Mouse (Mus musculus): ENCODE measurements around the gene Crybb3. TPM values are rescaled to one million over a fixed set of nuclear protein-coding genes. Genes with fewer than 3 reads are reported as not detected.
A peak's percentile ranks its signal among the peaks of the same experiment; 100 is the strongest.

Crybb3 gene
- polyA plus RNA-seq, 1 experiment = 3.2 TPM

GRCm38 (mm10) chr5:113090077-113090690 is 8.8 kb upstream of the Crybb3 start:
- no peak for TF ChIP-seq POLR2A (IDR thresholded peaks at IDR 0.05; ENCODE audit: borderline replicate concordance, insufficient read depth, low read length)
- no peak for TF ChIP-seq CTCF (IDR thresholded peaks at IDR 0.05; ENCODE audit: borderline replicate concordance, insufficient read depth, low read depth, low read length)
- Histone ChIP-seq H3K4me3 (replicated peaks; ENCODE audit: insufficient read depth, low read depth, low read length) (no peak overlapping the region), H3K27me3 (ENCODE audit: control insufficient read depth, insufficient read depth, low read length) (no peaks in the 10 kb centered on the region), H3K27ac (ENCODE audit: insufficient read depth, low read length) (no peak overlapping the region), H3K4me1 (ENCODE audit: control insufficient read depth, insufficient read depth, low read length) (peaks cover 11% of the 10 kb centered on the region)
- WGBS = 80% methylated on average over 24 of the region's 24 CpGs
- DNase-seq = no peak

DNA sequence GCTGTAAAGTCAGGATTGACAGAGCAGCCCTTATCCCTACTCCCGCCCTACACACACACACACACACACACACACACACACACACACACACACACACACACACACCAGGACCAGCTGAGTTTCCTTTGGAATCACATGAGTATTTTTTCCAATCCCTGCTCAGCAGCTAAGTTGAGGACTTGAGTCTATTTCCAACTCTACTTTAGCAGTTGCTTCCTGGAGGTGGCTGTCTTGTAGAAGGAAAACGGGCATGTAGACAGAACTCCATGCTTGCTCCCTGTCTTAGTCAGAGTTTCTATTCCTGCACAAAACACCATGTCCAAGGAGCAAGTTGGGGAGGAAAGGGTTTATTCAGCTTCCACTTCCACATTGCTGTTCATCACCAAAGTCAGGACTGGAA is 6.1 kb upstream of the Crybb3 start:
- no peak overlapping the region for H3K4me3 ChIP-seq (replicated peaks; ENCODE audit: insufficient read depth, low read depth, low read length)
- peaks cover 16% of the 10 kb centered on the region for H3K4me1 ChIP-seq (ENCODE audit: control insufficient read depth, insufficient read depth, low read length)
- no peak for DNase-seq
- no peak overlapping the region for H3K27ac ChIP-seq (ENCODE audit: insufficient read depth, low read length)
- H3K27me3 ChIP-seq (ENCODE audit: control insufficient read depth, insufficient read depth, low read length) = no peaks in the 10 kb centered on the region
- no peak for TF ChIP-seq POLR2A (IDR thresholded peaks at IDR 0.05; ENCODE audit: borderline replicate concordance, insufficient read depth, low read length)
- no peak for TF ChIP-seq CTCF (IDR thresholded peaks at IDR 0.05; ENCODE audit: borderline replicate concordance, insufficient read depth, low read depth, low read length)
- 96% methylated on average over 2 of the region's 2 CpGs for WGBS

- Histone ChIP-seq H3K27me3 (ENCODE audit: control insufficient read depth, insufficient read depth, low read length) (no peaks in the 10 kb centered on the region), H3K4me1 (ENCODE audit: control insufficient read depth, insufficient read depth, low read length) (peaks cover 18% of the 10 kb centered on the region), H3K27ac (ENCODE audit: insufficient read depth, low read length) (peak overlapping the region; percentile 26; the same call in 1 of the 2 replicates), H3K4me3 (replicated peaks; ENCODE audit: insufficient read depth, low read depth, low read length) (no peak overlapping the region)
- no peak for TF ChIP-seq POLR2A (IDR thresholded peaks at IDR 0.05; ENCODE audit: borderline replicate concordance, insufficient read depth, low read length)
- TF ChIP-seq CTCF (IDR thresholded peaks at IDR 0.05; ENCODE audit: borderline replicate concordance, insufficient read depth, low read depth, low read length) = no peak
- WGBS = 37% methylated on average over 4 of the region's 4 CpGs
- DNase-seq = peak in 1 of 2 experiments; percentile 32
Observed at GRCm38 (mm10) chr5:113086990-113087389, 5.6 kb upstream of the Crybb3 start.

GRCm38 (mm10) chr5:113086439-113086838 is 5.1 kb upstream of the Crybb3 start:
- no peak overlapping the region for H3K27ac ChIP-seq (ENCODE audit: insufficient read depth, low read length)
- H3K4me1 ChIP-seq (ENCODE audit: control insufficient read depth, insufficient read depth, low read length) = peaks cover 24% of the 10 kb centered on the region
- no peaks in the 10 kb centered on the region for H3K27me3 ChIP-seq (ENCODE audit: control insufficient read depth, insufficient read depth, low read length)
- peak; percentile 58 to 69 for DNase-seq
- TF ChIP-seq POLR2A (IDR thresholded peaks at IDR 0.05; ENCODE audit: borderline replicate concordance, insufficient read depth, low read length) = no peak
- no peak overlapping the region for H3K4me3 ChIP-seq (replicated peaks; ENCODE audit: insufficient read depth, low read depth, low read length)
- 26% methylated on average over 12 of the region's 12 CpGs for WGBS

DNA sequence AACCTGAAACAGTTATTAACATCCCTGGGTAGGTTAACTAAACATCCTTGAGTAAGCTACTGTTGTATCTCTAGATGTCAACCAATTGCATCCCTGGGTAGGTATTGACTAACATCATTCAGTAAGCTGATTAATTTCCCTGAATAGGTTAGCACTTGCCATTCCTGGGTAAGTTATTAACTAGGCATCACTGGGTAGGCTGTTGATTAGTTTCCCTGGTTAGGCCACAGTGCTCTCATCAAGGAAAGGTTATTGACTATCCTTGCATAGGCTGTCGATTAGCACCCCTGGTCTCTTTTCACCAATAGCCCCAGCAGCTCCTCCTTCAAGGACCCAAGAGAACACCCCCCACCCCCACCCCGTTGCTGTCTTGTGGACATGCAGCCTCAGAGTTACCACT is 4.5 kb upstream of the Crybb3 start:
- WGBS = 46% methylated on average over 2 of the region's 2 CpGs
- no peak for DNase-seq
- H3K27ac ChIP-seq (ENCODE audit: insufficient read depth, low read length) = no peak overlapping the region
- H3K4me3 ChIP-seq (replicated peaks; ENCODE audit: insufficient read depth, low read depth, low read length) = no peak overlapping the region
- no peaks in the 10 kb centered on the region for H3K27me3 ChIP-seq (ENCODE audit: control insufficient read depth, insufficient read depth, low read length)
- H3K4me1 ChIP-seq (ENCODE audit: control insufficient read depth, insufficient read depth, low read length) = peaks cover 29% of the 10 kb centered on the region
- no peak for TF ChIP-seq CTCF (IDR thresholded peaks at IDR 0.05; ENCODE audit: borderline replicate concordance, insufficient read depth, low read depth, low read length)
- TF ChIP-seq POLR2A (IDR thresholded peaks at IDR 0.05; ENCODE audit: borderline replicate concordance, insufficient read depth, low read length) = no peak

- 91% methylated on average over 2 of the region's 2 CpGs for WGBS
- Histone ChIP-seq H3K4me3 (replicated peaks; ENCODE audit: insufficient read depth, low read depth, low read length) (no peak overlapping the region), H3K27ac (ENCODE audit: insufficient read depth, low read length) (no peak overlapping the region), H3K27me3 (ENCODE audit: control insufficient read depth, insufficient read depth, low read length) (no peaks in the 10 kb centered on the region), H3K4me1 (ENCODE audit: control insufficient read depth, insufficient read depth, low read length) (peaks cover 39% of the 10 kb centered on the region)
- DNase-seq = no peak
- TF ChIP-seq POLR2A (IDR thresholded peaks at IDR 0.05; ENCODE audit: borderline replicate concordance, insufficient read depth, low read length) = no peak
- no peak for TF ChIP-seq CTCF (IDR thresholded peaks at IDR 0.05; ENCODE audit: borderline replicate concordance, insufficient read depth, low read depth, low read length)
Observed at GRCm38 (mm10) chr5:113084309-113084708, 2.9 kb upstream of the Crybb3 start.

DNA sequence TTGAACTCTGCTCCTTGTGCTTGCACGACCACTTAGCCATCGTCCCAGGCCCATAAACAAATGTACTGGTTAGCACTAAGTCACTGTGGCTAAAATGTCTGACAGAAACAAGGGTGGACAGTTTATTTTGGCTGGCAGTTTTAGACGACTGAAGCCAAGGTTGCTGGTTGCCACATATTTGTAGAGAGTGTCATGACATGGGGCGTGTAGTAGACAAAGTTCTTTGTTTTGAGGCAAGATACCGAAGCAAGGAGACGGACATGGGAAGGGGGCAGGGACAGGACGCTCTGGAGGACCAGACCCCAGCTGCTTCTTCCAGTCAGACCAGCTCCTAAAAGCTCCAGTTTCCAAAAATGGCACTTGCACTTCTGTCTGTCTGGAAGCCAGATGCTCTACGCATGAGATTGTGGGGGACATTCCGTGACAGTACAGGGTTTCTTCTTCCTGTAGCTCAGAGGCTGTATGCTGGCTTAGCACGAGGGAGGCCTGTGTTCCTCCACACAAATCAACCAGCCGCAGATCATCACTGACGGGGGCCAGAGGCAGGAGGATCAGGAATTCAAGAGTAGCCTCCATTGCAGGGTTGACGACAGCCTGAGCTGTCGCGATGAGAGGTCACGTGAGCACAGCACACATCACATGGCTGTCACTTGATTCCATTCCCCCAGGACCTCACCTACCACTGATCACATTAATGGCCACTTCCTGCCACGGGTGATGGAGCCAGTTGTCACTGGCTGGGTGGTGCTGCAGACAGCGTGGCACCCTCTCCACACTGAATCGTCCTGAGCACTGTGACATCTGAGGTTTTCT is 1.2 kb upstream of the Crybb3 start:
- TF ChIP-seq CTCF (IDR thresholded peaks at IDR 0.05; ENCODE audit: borderline replicate concordance, insufficient read depth, low read depth, low read length) = no peak
- TF ChIP-seq POLR2A (IDR thresholded peaks at IDR 0.05; ENCODE audit: borderline replicate concordance, insufficient read depth, low read length) = no peak
- Histone ChIP-seq H3K27ac (ENCODE audit: insufficient read depth, low read length) (0 out of 2 replicates have a peak overlapping the region, but pooled peaks have one; percentile 15), H3K4me1 (ENCODE audit: control insufficient read depth, insufficient read depth, low read length) (peaks cover 39% of the 10 kb centered on the region), H3K4me3 (replicated peaks; ENCODE audit: insufficient read depth, low read depth, low read length) (no peak overlapping the region), H3K27me3 (ENCODE audit: control insufficient read depth, insufficient read depth, low read length) (no peaks in the 10 kb centered on the region)
- WGBS = 85% methylated on average over 19 of the region's 19 CpGs
- DNase-seq = no peak

DNA sequence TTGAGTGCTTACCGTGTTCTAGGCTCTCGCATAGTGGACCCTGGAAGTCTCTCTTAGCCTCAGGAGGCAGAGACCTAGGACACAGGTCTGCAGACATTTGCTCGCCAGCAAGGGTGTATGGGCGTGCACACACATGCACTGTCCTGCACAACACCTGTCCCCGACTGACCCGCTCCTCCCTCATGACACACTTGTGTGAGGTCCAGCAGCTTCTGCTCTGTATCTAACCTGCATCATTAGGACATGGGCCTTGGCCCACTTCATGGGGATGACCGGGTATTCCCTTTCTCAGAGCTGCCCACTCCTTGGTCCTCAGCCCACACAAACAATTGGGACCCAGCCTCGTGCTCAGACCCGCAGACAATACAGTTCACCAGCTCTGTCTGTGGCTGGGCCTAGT is 364 bp downstream of the Crybb3 start:
- TF ChIP-seq POLR2A (IDR thresholded peaks at IDR 0.05; ENCODE audit: borderline replicate concordance, insufficient read depth, low read length) (no peak), CTCF (IDR thresholded peaks at IDR 0.05; ENCODE audit: borderline replicate concordance, insufficient read depth, low read depth, low read length) (no peak)
- WGBS = 66% methylated on average over 9 of the region's 9 CpGs
- Histone ChIP-seq H3K27ac (ENCODE audit: insufficient read depth, low read length) (no peak overlapping the region), H3K27me3 (ENCODE audit: control insufficient read depth, insufficient read depth, low read length) (no peaks in the 10 kb centered on the region), H3K4me3 (replicated peaks; ENCODE audit: insufficient read depth, low read depth, low read length) (no peak overlapping the region), H3K4me1 (ENCODE audit: control insufficient read depth, insufficient read depth, low read length) (peaks cover 30% of the 10 kb centered on the region)
- no peak for DNase-seq
